Mouse (Mus musculus): ENCODE results near the gene P4hb. TPM values are rescaled to one million over a fixed set of nuclear protein-coding genes. Genes with fewer than 3 reads are reported as not detected.
A peak's percentile ranks its signal among the peaks of the same experiment; 100 is the strongest.

P4hb gene
- polyA plus RNA-seq, 1 experiment from 2014 or later, result 635 TPM

DNA sequence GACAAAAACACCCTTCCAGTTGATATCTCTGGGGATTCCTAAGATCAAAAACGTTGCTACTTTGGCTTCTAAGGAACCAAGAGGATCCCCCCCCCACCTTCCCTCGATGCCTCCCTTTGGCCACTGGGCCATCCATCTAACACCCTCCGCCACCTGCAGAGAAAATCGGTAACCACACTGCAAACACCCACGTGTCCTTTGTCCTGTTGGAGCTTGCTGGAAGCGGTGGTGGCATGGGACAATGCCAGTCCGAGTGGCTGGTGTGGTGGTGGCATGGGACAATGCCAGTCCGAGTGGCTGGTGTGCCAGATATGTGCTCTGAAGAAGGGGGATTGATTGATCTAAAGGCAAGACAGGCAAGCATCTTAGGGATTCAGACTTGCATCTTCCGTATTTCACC is 41.4 kb downstream of the P4hb start:
- Histone ChIP-seq H3K4me2 (ENCODE audit: low read length) (peak overlapping the region; percentile 61; the same call in 1 of the 2 replicates), H3K9me3 (replicated peaks; ENCODE audit: low read length) (no peaks in the 10 kb centered on the region), H3K27me3 (ENCODE audit: insufficient read depth, low read length) (peaks cover 24% of the 10 kb centered on the region), H3K4me1 (replicated peaks; ENCODE audit: insufficient read depth, low read length) (peaks cover 11% of the 10 kb centered on the region), H3K36me3 (ENCODE audit: insufficient read depth, low read length) (no peaks in the 10 kb centered on the region), H3K9ac (ENCODE audit: low read depth, low read length) (no peak overlapping the region), H3K27ac (no peak overlapping the region), H3K4me3 (replicated peaks; ENCODE audit: low read depth, low read length) (no peak overlapping the region)
- DNase-seq (ENCODE audit: low spot score) (no peak), ATAC-seq (replicated peaks; ENCODE audit: low FRiP score, low read depth) (no peak)
- no peak for TF ChIP-seq CTCF (IDR thresholded peaks at IDR 0.05; ENCODE audit: low read depth)
- 32% methylated on average over 9 of the region's 9 CpGs for WGBS

DNA sequence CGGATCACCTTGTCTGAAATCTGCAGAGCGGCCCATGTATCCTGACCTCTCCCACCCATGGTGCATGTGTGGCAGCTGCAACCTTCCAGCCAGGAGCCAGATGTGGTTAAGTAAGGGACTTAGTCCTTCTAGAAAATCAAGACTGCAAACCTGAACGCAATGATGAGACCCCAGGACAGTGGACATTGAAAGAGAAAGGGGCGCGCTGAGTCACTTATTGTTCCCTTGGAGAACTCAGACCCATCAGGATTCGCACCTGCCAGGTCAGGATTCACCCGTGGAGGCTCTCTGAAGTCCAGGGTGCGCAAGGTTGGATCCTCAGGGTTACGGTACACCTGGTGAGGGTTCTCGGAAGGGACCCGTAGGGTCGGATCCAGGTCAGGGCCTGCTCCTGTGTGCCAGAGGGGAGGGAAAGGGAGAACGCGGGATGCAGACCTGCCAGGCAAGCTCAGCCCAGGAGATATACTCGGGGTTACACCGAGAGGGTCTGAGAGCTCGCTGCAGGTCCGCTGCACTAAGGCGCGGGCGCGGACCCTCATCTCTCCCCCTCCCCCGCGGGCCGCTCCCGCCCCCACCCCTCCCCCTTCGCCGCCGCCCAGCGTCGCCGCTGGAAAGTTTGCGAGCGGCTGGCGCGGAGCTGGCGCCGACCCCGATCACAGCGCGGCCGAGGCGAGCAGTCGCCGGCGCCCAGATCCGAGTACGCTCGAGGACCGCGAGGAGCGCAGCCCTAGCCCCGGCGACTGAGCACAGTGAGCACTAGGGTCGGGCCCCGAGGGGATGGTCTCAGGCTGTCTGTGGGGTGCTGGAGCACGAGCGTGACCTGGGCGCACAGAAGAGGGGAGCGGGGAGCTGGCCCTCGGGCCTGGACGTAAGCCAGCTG is 42.7 kb downstream of the P4hb start, which contains the start of gene Gcgr:
TSS of gene Gcgr (plus strand) at position 615 of the 880 bp plus-strand sequence.
- Histone ChIP-seq H3K9me3 (replicated peaks; ENCODE audit: low read length) (no peaks in the 10 kb centered on the region), H3K27ac (no peak within 1 kb of the TSS), H3K4me3 (replicated peaks; ENCODE audit: low read depth, low read length) (peak within 1 kb of the TSS; percentile 36), H3K9ac (ENCODE audit: low read depth, low read length) (peak within 1 kb of the TSS; percentile 58), H3K27me3 (ENCODE audit: insufficient read depth, low read length) (peaks cover 24% of the 10 kb centered on the region), H3K4me1 (replicated peaks; ENCODE audit: insufficient read depth, low read length) (peaks cover 11% of the 10 kb centered on the region), H3K4me2 (ENCODE audit: low read length) (peak within 1 kb of the TSS; percentile 61), H3K36me3 (ENCODE audit: insufficient read depth, low read length) (no peaks in the 10 kb centered on the region)
- 9% methylated on average over 55 of the region's 62 CpGs for WGBS
- DNase-seq (ENCODE audit: low spot score), result no peak
- no peak for TF ChIP-seq CTCF (IDR thresholded peaks at IDR 0.05; ENCODE audit: low read depth)
- ATAC-seq (replicated peaks; ENCODE audit: low FRiP score, low read depth), result 0 out of 2 replicates have a peak, but pooled peaks have one; percentile 52

GRCm38 (mm10) chr11:120528903-120529302 is 44.1 kb downstream of the P4hb start:
- peaks cover 11% of the 10 kb centered on the region for H3K4me1 ChIP-seq (replicated peaks; ENCODE audit: insufficient read depth, low read length)
- no peak for DNase-seq (ENCODE audit: low spot score)
- no peaks in the 10 kb centered on the region for H3K36me3 ChIP-seq (ENCODE audit: insufficient read depth, low read length)
- TF ChIP-seq CTCF (IDR thresholded peaks at IDR 0.05; ENCODE audit: low read depth), result no peak
- H3K4me2 ChIP-seq (ENCODE audit: low read length), result no peak overlapping the region
- H3K4me3 ChIP-seq (replicated peaks; ENCODE audit: low read depth, low read length), result no peak overlapping the region
- H3K9ac ChIP-seq (ENCODE audit: low read depth, low read length), result no peak overlapping the region
- H3K9me3 ChIP-seq (replicated peaks; ENCODE audit: low read length), result no peaks in the 10 kb centered on the region
- no peak overlapping the region for H3K27ac ChIP-seq
- peaks cover 24% of the 10 kb centered on the region for H3K27me3 ChIP-seq (ENCODE audit: insufficient read depth, low read length)
- WGBS, result 76% methylated on average over 4 of the region's 4 CpGs
- ATAC-seq (replicated peaks; ENCODE audit: low FRiP score, low read depth), result no peak

DNA sequence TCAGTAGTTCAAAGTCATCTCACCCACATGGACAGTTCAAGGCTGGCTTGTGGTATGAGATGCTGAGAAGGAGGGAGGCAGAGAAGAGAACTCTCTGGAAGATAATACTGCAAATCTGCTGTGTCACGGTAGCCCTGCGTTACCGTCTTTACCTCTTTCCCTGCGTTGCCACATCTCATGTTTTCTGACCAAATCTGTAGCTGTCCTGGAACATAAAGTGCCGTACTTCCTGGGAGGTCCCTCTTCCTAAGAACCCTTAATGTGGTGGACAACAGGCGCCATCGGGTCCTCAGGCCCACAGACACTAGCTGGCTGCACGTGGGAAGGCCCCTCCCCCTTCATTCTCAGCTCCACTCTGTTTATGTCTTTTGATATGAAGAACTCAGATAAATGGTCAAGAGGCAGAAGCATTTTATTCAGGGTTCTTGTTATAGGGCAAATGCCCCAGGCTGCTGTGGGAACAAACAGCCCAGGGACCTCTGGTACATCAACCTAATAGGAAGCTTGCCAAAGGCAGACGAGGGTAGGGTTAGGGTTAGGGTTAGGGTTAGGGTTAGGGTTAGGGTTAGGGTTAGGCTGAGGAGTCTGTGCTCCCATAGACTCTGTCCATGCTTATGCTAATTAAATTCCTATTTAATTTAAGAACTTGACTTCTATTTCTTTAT is 45.2 kb downstream of the P4hb start:
- Histone ChIP-seq H3K9me3 (replicated peaks; ENCODE audit: low read length) (no peaks in the 10 kb centered on the region), H3K27ac (no peak overlapping the region), H3K9ac (ENCODE audit: low read depth, low read length) (no peak overlapping the region), H3K27me3 (ENCODE audit: insufficient read depth, low read length) (peaks cover 24% of the 10 kb centered on the region), H3K4me3 (replicated peaks; ENCODE audit: low read depth, low read length) (no peak overlapping the region), H3K4me2 (ENCODE audit: low read length) (no peak overlapping the region), H3K36me3 (ENCODE audit: insufficient read depth, low read length) (no peaks in the 10 kb centered on the region), H3K4me1 (replicated peaks; ENCODE audit: insufficient read depth, low read length) (peaks cover 11% of the 10 kb centered on the region)
- 78% methylated on average over 9 of the region's 9 CpGs for WGBS
- DNase-seq (ENCODE audit: low spot score), result no peak
- ATAC-seq (replicated peaks; ENCODE audit: low FRiP score, low read depth), result no peak
- no peak for TF ChIP-seq CTCF (IDR thresholded peaks at IDR 0.05; ENCODE audit: low read depth)

- no peak overlapping the region for H3K9ac ChIP-seq (ENCODE audit: low read depth, low read length)
- H3K27me3 ChIP-seq (ENCODE audit: insufficient read depth, low read length), result peaks cover 18% of the 10 kb centered on the region
- no peak for ATAC-seq (replicated peaks; ENCODE audit: low FRiP score, low read depth)
- no peaks in the 10 kb centered on the region for H3K36me3 ChIP-seq (ENCODE audit: insufficient read depth, low read length)
- WGBS, result 79% methylated on average over 2 of the region's 2 CpGs
- no peak for TF ChIP-seq CTCF (IDR thresholded peaks at IDR 0.05; ENCODE audit: low read depth)
- no peak for DNase-seq (ENCODE audit: low spot score)
- H3K27ac ChIP-seq, result no peak overlapping the region
- H3K9me3 ChIP-seq (replicated peaks; ENCODE audit: low read length), result no peaks in the 10 kb centered on the region
- H3K4me1 ChIP-seq (replicated peaks; ENCODE audit: insufficient read depth, low read length), result peaks cover 5% of the 10 kb centered on the region
- H3K4me2 ChIP-seq (ENCODE audit: low read length), result no peak overlapping the region
- H3K4me3 ChIP-seq (replicated peaks; ENCODE audit: low read depth, low read length), result no peak overlapping the region
These were observed 47.1 kb downstream of the P4hb start for GRCm38 (mm10) chr11:120525959-120526358.

GRCm38 (mm10) chr11:120522581-120522980 is 50.5 kb downstream of the P4hb start:
- Histone ChIP-seq H3K9ac (ENCODE audit: low read depth, low read length) (no peak overlapping the region), H3K4me3 (replicated peaks; ENCODE audit: low read depth, low read length) (no peak overlapping the region), H3K27ac (no peak overlapping the region), H3K4me2 (ENCODE audit: low read length) (no peak overlapping the region), H3K36me3 (ENCODE audit: insufficient read depth, low read length) (no peaks in the 10 kb centered on the region), H3K27me3 (ENCODE audit: insufficient read depth, low read length) (no peaks in the 10 kb centered on the region), H3K4me1 (replicated peaks; ENCODE audit: insufficient read depth, low read length) (0 out of 2 replicates have a peak, but pooled peaks cover 10% of the 10 kb centered on the region), H3K9me3 (replicated peaks; ENCODE audit: low read length) (no peaks in the 10 kb centered on the region)
- 88% methylated on average over 8 of the region's 8 CpGs for WGBS
- ATAC-seq (replicated peaks; ENCODE audit: low FRiP score, low read depth) (no peak), DNase-seq (ENCODE audit: low spot score) (no peak)
- TF ChIP-seq CTCF (IDR thresholded peaks at IDR 0.05; ENCODE audit: low read depth), result no peak
